14 mouse cellular contexts compared by ENCODE assay signal in the genomic region with DNA sequence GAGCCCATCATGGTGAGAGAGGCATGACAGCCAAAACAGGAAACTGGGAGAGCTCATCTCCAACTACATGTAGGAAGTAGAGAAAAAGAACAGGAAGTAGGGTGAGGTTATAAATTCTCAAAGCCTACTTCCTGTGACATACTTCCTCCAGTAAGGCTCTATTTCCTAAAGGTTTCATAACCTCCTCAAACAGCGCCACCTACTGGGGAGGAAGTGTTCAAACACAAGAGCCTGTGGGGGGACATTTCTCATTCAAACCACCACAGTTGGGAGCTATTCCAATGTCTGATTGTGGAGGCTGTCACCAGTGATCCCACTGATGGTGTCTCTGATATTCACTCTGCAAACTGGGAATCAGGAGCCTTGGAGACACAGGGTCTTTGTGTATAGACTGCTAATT.
"Had no signal": no experiment of that assay in that cellular context is flagged by ENCODE, and none has a peak within 500 bp of the region (broad histone marks: within the 10 kb centered on the region; RNA-seq: fewer than 3 reads in every experiment).

No protein-coding gene starts in this region.

- H3K4me2 ChIP-seq: kidney, embryonic 15.5 days; limb, embryonic 13.5 days; liver, embryonic 15.5 days; lung, embryonic 14.5 days had no signal

- H3K4me1 ChIP-seq: kidney, embryonic 15.5 days; limb, embryonic 13.5 days; liver, embryonic 15.5 days had no signal

- H3K4me3 ChIP-seq: kidney, embryonic 15.5 days; limb, embryonic 13.5 days; liver, embryonic 15.5 days; midbrain, embryonic 10.5 days had no signal

- DNase-seq: kidney, adult 2 months; kidney, postnatal 14 days; layer of hippocampus, postnatal 36 days; lung, embryonic 14.5 days; lung, postnatal 10 days; lung, postnatal 4 days; midbrain, embryonic 14.5 days; right cerebral cortex, postnatal 14 days; thymus, adult 18-20 months; thymus, postnatal 14 days had no signal

- H3K27ac ChIP-seq: kidney, embryonic 15.5 days; limb, embryonic 13.5 days; liver, embryonic 15.5 days; midbrain, embryonic 10.5 days had no signal

- H3K9ac ChIP-seq: kidney, embryonic 15.5 days; limb, embryonic 13.5 days; liver, embryonic 15.5 days; lung, embryonic 14.5 days had no signal

- H3K36me3 ChIP-seq: kidney, embryonic 15.5 days; limb, embryonic 13.5 days; liver, embryonic 15.5 days; midbrain, embryonic 10.5 days had no signal

- H3K27me3 ChIP-seq: kidney, embryonic 15.5 days; limb, embryonic 13.5 days; liver, embryonic 15.5 days had no signal

- H3K9me3 ChIP-seq: liver, embryonic 15.5 days had no signal
